Mouse (Mus musculus): ENCODE measurements around the gene Gm20696.
A peak's percentile ranks its signal among the peaks of the same experiment; 100 is the strongest.

Gene Gm20696

DNA sequence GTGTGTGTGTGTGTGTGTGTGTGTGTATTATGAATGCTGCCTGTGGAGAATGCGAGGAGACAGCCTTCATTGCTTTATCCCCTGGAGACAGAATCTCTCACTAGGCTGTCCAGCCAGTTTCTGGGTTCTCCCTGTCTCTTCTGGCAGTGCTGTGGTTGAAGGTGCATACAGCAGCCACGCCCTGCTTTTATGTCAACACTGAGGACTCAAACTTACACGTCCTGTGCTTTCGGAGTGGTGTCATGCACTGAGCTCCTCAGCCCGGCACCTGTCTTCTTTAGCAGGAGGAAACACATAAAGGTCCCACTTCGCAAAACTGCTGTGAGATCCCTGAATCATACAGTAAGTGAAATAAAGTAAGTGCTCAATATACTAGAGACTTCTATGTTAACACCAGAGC is 264.8 kb downstream of the Gm20696 start:
- no peak for DNase-seq (ENCODE audit: extremely low read depth, low read depth, low spot score)

DNA sequence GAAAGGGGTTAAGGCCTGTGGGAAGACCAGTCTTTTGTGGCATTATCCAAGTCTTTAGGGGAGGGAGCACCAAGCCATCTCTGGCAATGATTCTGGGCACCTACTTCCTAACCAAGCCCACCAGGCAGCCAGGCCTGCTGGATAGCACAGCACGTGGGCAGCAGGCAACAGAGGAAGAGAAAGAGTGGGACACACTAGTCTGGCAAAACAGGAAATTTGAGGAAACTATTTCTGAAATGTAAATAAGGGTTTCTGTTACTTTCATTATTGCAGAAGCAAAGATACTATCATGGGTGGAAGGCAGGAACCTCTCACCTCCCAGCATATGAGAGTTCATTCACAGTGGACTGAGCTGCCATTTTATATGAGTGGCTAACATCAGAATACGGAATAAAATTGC is 265.4 kb downstream of the Gm20696 start:
- DNase-seq (ENCODE audit: extremely low read depth, low read depth, low spot score): no peak

DNA sequence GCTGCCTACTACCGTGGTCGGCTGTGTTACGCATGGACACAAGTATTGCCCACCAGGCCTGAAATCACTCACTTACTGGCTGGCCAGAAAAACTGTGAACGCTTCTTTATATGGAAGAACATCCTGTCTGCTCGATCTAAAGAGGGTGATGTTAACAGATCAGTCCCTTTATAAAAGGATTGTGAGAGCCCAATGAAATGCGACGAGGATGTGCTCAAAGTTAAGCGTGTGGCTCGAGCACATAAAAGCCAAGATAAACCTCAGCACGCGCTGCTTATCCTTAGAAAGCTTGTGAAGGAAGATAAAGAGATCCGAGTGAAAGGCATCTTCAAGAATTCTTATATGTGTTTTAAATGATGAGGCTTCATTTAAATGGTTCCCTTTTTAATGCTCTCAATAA is 270.9 kb downstream of the Gm20696 start:
- DNase-seq (ENCODE audit: extremely low read depth, low read depth, low spot score): no peak

- DNase-seq (ENCODE audit: extremely low read depth, low read depth, low spot score): no peak
Observed at GRCm38 (mm10) chr6:99394801-99395200, 271.8 kb downstream of the Gm20696 start.

DNA sequence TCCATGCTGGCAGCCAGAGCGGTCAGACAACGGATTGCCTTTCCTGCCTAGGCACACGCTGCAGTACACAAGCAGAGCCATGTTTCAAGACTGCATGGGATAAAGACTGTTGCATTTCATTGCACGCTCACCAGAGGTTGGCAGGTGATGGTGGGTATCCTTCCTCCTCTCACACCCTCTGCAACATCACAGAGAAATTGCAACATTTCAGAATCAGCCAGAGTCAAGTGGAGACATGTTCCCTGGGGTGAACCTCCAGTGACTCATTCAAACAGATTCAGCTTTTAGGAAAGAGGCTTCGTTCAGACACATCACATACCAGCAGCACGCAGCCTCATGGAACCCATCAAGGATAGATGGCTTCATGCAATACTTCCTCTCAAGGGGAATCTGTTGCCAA is 274.1 kb downstream of the Gm20696 start:
- peak; percentile 89 for DNase-seq (ENCODE audit: extremely low read depth, low read depth, low spot score)

DNA sequence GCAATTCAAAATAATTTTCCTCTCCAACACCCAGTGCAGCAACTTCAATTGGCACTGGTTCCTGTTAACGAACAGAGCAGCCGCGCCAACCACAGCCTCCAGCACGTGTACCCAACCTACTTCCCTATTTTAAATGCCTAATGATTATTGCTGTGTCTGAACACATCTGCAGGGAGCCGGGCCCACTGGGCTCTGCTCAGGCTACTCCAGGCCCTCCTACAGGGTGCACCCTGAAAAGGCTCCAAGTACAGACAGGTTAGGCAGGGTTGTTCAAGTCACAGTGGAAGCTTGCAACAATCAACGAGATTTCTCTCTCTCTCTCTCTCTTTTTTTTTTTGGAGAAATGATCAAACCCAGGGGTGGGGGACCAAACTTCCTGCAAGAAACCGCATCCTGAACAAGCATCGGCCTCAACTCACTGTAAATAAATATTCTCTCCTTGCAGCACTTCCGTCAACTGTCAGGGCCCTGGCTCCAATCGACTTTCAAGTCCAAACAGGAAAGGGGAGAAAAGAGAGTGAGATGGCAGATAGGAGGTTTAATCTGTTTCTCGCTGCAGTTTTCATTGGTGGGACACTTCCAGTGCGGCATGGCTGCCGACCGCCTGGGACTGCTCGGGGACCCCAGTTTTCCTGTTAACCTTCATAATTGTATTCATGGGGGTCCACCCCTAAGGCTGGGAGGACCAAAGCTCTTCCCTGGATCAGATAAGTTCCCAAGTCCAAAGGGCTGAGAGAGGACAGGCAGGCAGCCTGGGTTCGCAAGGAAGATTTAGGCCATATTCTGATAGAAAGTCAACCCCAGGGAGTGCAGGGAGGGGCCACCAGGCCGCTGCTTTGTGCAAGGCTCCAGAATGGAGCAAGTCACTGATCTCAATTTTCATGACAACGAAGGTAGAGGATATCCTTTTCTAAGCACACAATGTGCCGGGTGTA is 277.6 kb downstream of the Gm20696 start:
- peak; percentile 93 for DNase-seq (ENCODE audit: extremely low read depth, low read depth, low spot score)

DNA sequence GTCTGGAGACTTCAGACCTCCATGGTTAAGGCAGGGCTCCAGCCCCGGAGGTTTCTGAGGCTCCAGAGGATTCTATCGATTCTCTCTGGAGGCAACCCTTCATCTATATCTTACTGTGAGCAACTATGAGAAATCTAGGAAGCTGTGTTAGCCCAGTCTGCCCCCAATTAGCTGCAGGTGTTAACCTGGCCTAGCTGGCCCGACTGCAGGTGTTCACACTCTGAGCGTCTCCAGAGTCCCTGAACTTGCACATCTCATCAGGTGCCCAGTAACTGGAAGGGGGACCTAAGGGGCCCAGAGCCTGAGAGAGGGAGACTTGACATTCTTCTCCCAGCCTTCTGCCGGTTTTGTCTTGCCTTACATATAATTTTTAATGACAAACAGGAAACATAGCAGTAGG is 278.6 kb downstream of the Gm20696 start:
- no peak for DNase-seq (ENCODE audit: extremely low read depth, low read depth, low spot score)

DNA sequence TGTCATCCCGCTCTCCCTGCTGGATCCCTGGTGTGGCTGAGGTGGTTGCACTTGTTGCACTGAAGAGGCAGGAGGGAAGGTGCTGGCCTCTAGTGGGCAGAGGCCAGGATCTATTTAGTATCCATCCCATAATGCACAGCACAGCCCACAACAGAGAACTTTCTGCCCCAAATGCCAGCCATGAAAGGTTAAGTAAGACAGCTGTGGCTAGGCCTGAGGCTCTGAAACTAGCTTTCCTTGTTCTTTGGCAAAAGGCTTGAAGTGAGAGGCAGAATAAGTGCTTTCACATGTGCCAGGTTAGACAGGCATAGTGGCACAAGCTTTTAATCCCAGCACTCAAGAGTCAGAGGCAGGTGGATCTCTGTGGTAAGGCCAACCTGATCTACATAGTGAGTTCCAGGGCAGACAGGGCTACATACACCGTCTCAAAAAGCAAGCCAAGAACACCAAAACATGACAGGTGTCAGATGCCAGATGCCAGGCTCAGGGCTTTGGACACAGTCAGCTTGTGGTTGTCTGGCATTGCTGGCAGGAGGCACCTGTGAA is 281.5 kb downstream of the Gm20696 start:
- peak; percentile 95 for DNase-seq (ENCODE audit: extremely low read depth, low read depth, low spot score)

- DNase-seq (ENCODE audit: extremely low read depth, low read depth, low spot score): no peak
Observed at GRCm38 (mm10) chr6:99383846-99384472, 282.6 kb downstream of the Gm20696 start.

- no peak for DNase-seq (ENCODE audit: extremely low read depth, low read depth, low spot score)
Observed at GRCm38 (mm10) chr6:99380146-99380545, 286.5 kb downstream of the Gm20696 start.

DNA sequence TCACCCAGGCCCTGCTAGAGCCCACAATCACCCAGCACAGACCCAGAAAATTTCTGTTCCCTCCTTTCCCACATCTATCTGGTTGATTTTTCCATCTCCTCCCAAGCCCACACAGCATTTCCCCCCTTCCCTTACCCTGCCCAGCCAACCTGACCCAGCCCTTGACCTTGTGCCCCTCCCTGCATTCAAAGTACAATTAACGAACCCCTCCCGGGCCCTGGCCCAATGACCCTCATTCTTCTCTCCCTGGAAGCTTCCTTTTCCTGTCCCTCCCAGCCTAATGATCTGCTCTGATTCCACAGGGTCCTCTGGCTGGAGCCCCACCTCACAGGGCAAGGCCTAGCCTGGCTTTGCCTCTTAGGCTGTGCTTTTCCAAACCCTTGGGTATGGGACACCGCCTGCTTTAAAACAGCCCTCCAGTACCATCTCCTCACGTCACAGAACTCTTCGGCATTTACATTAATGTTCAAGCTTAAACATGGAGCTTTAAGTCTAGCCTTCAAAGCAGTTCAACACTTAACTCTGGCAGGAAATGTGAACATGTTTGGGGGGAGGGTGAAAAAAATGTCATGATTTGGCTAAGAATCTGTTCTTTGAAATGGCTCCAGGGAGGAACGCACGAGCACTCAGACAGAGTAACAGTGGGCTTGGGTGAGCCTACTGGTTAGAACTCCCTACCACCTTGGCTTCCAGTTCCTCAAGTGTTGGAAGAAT is 287.4 kb downstream of the Gm20696 start:
- no peak for DNase-seq (ENCODE audit: extremely low read depth, low read depth, low spot score)

GRCm38 (mm10) chr6:99377716-99378115 is 288.9 kb downstream of the Gm20696 start:
- no peak for DNase-seq (ENCODE audit: extremely low read depth, low read depth, low spot score)

DNA sequence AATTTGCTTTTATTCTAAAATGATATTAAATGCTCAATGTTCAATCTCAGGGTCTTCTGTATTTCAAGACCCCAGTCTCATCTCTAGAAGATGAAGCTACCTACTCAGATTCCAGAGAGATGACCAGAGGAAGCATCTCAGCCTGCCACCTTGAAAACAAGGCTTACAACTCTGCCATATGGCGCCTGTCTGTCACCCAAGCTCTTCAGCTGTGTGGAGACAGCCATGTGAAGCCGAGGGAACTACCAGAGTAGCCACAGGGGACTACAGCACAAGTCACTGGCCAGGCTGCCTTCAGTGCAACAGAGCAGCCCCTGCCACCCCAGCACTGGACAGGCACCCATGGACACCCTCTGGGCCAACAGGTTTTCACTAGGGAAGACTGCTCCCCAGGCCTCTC is 289.5 kb downstream of the Gm20696 start:
- DNase-seq (ENCODE audit: extremely low read depth, low read depth, low spot score): no peak

DNA sequence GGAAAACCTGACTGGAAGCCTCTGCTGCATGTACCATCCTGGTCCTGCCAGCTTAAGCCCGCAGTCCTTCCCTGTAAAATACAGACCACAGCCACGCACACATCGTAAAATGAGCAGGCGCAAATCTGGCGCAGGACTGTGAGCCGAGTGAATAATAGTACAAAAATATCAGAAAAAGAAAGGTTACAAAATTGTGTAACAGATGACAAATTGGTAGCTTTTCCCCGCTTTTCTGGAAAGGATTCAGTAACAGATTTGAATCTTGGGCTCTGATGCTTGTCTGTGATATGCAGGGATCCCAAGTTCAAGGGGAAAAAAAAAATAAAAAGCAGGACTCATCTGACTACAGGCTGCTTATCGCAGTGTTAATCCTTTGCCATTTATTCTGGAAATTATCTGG is 289.9 kb downstream of the Gm20696 start:
- DNase-seq (ENCODE audit: extremely low read depth, low read depth, low spot score): no peak

DNA sequence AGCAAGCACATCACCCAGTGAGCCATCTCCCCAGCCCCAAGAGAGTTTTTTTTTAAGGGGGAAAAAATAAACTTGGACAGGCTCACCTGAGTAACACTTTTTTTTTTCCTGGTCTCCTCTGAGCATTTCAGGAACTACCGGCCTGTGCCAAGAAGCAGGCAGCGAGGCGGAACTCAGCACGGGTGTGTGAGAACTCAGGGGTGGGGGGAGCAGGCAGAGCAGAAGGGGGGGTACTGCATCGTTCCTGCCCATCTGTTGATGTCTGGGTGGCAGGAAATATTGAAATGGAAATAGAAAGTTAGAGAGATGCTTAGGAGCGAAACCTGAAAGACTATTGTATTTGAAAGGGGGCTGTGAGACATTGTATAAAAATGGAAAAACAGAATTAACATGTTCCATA is 290.7 kb downstream of the Gm20696 start:
- no peak for DNase-seq (ENCODE audit: extremely low read depth, low read depth, low spot score)

- no peak for DNase-seq (ENCODE audit: extremely low read depth, low read depth, low spot score)
Observed at GRCm38 (mm10) chr6:99375376-99375775, 291.2 kb downstream of the Gm20696 start.

- no peak for DNase-seq (ENCODE audit: extremely low read depth, low read depth, low spot score)
Observed at GRCm38 (mm10) chr6:99374448-99375271, 291.9 kb downstream of the Gm20696 start.

- no peak for DNase-seq (ENCODE audit: extremely low read depth, low read depth, low spot score)
Observed at GRCm38 (mm10) chr6:99372427-99372826, 294.2 kb downstream of the Gm20696 start.

GRCm38 (mm10) chr6:99372016-99372415 is 294.6 kb downstream of the Gm20696 start:
- no peak for DNase-seq (ENCODE audit: extremely low read depth, low read depth, low spot score)

DNA sequence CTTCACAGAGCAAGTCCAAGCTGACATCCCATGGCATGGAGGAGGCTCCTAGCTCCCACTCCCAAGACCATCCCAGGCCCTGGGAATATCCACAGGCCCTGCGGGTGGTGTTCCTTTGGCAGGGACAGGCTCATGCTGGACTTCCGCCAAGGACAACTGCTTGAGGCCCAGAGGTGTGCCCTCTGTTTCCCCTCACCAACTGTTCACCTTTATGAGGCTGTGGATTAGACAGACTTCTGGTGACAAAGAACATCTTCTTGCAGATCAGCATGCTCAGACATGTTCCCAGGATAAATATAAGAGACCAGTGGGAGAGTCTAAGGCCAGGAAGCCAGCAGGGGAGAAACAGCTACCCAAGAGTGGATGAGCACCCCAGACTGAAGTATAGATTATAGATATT is 296.7 kb downstream of the Gm20696 start:
- DNase-seq (ENCODE audit: extremely low read depth, low read depth, low spot score): peak; percentile 93

GRCm38 (mm10) chr6:99369156-99369555 is 297.4 kb downstream of the Gm20696 start:
- peak; percentile 98 for DNase-seq (ENCODE audit: extremely low read depth, low read depth, low spot score)

Data from fat pad, adult 2 months (tissue).